Mouse (Mus musculus): ENCODE results near the gene Atg10.

Atg10 gene

DNA sequence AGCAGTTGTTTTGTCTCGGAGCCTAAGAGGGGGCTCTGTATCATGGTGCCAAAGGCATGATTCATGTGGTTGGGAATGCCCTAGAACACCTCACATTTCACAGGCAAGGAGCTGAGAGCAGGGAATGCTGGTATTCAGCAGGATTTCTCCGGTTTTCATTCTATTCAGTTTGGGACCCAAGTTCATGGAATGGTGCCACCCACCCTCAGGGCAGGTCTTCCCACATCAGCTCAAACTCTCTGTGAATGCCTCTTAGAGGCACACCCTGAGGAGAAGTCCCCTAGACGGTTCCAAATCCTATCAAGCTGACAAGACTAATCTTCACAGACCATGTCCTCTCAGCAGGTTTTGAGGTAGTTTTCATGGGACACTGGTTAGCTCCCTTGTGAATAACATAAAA lies 211.9 kb downstream of the Atg10 start:
- no peak for DNase-seq (ENCODE audit: low spot score)

DNA sequence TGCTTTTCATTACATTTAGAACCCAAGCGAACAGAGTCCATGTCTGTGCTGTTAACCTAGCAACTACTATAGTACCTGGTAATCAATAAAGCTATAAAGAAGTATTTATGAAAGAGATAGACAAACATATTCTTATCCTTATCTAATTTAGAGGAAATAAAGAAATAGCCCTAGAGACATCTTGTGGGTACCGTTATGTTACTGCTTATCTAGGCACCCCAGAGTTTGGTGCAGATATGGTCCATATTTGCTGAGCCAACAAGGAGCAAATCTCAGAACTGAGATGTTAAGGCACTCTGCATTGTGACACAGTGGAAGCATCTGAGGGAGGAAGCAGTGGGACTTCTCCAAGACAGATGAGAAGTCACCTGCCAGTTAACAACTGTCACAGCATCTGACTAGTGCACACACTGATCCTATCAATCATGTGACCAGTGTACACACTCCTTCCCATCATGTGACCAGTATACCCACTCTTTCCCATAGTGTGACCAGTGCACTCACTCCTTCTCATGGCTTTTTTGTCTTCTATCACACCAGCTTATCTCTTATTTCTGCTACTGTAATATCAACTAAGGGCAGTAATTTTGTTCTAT lies 228.6 kb downstream of the Atg10 start:
- no peak for DNase-seq (ENCODE audit: low spot score)

DNA sequence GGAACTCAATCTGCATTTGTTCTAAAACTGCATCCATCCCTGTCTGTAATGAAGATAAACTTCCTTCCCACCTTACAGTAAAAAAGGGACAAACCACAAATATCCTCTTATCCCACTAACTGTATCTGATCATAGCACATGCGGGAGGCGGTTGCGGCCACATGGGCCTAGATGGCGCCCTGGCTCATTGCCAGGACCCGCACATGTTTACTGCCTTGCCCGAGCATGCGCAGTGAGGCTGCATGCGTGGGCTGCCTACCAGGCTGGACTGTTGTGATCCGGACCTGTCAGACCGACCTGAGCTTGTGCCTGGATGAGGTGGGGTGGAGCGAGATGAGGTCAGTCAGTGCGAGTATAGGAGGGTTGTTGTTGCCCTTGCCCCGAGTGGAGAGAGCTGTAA lies 230.2 kb downstream of the Atg10 start:
- no peak for DNase-seq (ENCODE audit: low spot score)

DNA sequence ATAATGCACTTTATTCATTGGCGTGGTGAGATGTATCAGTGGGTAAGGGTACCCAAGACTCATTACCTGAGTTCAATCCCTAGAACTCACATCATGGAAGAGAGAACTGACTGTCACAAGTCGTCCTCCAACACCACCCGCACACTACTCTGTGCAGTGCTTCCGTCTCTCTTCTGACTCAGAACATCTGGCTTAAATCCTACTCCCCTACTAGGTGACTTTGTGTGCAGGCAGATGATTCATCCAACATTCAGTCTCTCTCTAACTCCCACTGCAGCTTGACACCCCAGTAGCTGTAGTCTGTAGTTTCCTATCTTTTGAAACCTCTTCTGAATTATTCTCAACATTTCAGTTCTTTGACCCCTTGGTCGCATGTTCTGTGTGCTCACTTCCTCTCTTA lies 230.8 kb downstream of the Atg10 start:
- no peak for DNase-seq (ENCODE audit: low spot score)

DNA sequence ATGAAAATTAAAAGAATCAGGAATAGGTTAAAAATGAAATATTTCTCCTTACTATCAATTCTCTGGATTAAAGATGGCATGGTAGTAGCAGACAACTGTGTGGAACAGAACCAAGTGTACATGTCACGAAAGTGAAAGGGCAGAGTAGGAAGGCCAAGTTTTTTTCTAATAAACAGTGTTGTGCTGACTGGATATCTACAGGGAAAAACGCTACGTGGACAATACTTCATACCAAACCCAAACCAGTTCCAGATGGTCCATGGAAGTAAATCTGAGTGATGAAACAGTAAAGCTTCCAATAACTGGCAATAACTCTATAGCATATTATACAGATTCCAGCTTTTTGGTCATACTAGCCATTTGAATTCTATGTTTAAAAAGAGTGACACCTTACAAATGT lies 235.5 kb downstream of the Atg10 start:
- no peak for DNase-seq (ENCODE audit: low spot score)

DNA sequence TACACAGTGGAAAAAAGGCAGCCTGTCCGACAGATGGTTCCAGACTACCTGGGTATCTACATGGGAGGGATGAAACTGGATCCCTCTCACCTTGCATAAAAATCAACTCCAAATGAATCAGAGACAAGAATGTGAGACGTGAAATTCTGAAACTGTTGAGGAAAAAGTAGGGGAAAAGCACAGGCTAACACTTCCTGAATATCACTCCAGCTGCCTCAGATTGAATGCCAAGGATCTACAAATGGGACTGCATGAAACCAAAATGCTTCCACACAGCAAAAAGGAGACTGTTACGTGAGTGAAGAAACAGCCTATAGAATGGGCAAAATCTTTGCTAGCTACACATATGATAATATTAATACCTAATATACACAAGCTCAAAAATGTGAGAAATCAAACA lies 238.4 kb downstream of the Atg10 start:
- DNase-seq (ENCODE audit: low spot score): no peak

DNA sequence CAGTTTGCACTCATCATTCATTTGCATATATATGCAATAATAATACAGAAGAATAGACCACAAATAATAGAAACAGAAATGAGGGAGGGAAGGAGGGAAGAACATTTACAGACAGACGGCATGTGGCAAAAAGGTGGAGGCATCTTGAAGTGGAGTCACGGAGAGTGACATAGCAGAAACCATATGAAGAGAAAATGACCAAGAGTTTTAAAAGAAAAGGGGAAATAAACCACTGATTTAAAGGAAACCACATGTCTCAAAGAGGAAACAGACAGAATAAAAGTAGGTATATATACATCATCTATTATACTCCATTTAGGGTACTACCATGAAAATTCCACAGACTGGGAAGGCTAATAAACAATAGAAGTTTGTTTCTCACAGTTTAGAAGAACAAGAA lies 239.7 kb downstream of the Atg10 start:
- no peak for DNase-seq (ENCODE audit: low spot score)

DNA sequence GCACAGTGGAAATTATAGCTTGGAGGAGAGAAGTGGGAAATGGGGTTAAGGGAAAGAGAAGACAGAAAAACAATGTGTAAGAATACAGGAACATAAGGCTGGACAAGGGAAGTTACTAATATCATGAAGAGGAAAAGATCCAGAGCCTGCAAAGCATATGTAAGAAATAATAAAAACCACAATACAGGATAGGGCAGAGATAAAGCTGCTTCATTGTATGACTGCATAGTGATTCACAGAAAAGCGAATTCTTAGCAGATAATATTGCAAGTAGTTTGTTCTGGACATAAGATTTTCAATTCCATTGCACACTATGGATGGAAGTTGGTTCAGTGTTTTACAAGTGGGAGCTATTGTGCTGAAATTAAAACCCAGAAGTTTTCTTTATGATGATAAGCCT lies 242.0 kb downstream of the Atg10 start:
- DNase-seq (ENCODE audit: low spot score): no peak

DNA sequence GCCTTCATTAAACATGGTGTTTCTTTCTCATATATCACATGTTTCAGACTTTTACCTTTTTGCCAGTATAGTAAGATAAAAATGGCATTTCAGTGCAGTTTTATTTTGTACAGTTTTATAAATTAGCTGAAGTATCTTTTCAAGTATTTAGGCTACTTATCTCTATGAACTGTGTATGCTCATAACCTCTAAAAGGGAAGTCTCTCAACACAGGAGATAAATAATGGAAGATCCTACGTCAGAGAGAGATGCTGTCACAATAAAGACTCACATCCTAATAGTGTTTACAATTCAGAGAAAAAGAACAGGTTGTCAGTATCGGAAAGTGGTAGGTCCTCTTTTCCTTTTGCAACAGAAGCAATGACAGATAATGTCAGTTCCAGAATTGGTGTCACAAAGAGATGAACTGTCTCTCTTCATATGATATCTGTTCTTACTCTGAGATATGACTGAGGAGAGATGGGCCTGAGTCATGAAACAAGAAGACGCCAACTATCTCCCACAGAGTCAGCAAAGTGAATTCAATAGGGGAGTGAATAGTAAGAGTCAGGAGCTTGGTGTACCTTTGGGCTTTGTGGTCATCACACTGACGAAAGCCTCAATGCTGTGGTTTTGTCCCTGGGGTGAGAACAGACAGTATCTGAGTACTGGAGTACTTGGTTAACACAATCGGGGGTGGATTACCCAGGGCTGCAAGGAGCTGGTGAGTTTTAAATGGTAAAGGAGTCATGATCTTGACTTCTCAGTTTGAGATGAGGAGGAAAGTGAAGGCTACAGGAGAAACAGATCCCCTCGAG lies 242.7 kb downstream of the Atg10 start:
- DNase-seq (ENCODE audit: low spot score): no peak

DNA sequence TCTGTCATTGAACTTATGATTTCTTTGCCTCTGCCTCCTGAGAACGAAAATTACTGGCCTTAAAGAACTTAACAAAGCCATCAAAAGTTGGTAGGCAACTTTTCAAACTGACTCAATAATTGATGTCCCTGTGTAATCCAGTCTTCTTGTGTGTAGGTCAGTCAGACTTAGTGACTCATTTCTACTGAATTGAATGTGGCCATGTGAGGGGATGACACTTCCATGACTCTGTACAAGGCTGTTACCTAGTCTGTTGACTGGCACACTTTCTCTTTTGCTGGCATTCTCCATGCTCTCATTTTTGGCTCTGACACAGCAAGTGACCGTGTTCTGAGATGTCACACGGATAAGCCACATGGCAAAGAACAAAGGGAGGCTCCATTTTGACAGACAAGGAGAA lies 246.7 kb downstream of the Atg10 start:
- no peak for DNase-seq (ENCODE audit: low spot score)

DNA sequence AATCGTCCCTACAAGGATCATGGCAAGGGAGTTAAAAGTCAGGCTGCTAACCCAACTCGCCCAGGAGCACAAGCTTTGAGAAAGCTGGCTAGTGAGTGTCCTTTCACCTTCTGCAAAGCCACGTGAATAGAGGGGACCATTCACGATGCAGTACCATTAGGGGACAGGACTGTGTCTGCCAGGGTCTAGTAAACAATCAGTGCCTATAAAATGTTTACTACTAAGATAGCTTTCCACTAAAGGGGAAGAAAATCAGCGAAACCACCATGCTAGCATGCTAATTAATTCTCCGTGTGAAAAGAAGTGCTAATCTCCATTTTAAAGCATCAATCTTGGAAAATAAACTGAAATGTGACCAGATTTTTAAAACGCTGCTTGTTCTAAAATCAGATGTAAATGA lies 250.4 kb downstream of the Atg10 start:
- no peak for DNase-seq (ENCODE audit: low spot score)

DNA sequence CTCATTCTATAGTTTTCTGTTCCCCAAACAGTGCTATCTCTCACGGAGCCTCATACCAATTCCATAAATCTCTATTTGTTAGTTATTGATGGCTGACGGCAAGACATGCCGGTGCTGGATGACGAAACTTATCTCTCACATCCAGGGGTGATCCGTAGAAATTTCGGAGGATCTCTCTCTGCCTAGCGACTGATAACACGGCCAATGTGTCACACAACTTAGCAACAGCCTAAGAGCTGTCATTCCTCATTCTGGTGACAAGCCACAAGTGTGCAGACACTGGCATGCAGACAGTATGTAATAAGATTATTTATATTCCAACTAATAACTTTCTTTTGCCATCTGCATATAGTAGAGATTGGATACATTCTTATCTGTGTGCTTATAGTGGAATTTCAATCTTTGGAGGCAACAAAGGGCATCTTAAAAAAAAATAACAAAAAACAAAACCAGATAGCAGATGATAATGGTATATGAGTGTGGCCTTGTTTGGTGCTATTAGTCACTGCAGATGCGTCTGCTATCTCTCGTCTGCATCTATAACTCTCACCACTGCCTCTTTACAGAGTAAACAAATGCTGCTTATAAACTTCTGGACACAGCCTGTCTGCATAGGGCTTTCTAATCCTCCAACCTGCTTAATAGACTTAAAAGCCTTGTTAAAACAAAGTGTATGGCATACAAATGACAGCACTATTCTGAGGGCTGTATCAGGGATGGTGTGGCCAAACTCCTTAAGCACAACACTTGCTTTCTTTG lies 253.3 kb downstream of the Atg10 start:
- no peak for DNase-seq (ENCODE audit: low spot score)

DNA sequence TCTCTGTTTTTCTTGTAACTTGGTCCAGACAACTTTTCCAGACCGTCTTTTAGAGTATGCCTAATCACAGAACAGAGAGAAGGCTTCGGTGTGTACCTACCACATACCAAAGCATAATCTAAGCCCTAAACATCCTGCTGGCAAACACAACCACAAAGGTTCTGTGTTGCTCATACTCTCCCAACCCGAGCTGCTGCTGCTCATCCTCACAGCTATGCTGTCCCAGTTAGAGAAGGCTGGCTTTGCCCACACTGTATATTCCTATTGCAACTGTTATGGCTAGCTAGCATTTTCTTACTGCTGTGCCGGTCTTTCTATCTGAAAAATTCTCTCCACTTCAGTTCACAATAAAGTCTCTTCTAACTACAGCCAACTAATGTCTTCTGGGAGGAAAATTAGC lies 254.8 kb downstream of the Atg10 start:
- no peak for DNase-seq (ENCODE audit: low spot score)

DNA sequence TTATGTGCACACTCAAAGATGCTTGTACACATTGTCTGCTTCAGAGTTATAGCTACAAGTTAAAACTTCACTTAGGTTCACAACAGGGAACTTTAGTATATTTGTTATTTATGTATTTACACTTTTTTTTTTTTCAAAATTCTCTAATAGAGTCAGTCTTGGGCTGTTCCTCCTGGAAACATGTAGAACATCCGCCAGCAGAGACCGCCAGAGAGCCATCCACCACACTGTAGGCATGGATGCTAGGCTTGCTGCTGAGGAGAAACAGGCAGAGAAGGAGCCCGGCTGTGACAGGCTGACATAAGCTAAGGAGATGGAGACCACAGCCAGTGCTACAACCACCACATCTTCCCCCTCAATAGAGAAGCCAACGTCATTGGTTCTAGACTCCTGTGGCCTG lies 256.3 kb downstream of the Atg10 start:
- peak; percentile 20 for DNase-seq (ENCODE audit: low spot score)

DNA sequence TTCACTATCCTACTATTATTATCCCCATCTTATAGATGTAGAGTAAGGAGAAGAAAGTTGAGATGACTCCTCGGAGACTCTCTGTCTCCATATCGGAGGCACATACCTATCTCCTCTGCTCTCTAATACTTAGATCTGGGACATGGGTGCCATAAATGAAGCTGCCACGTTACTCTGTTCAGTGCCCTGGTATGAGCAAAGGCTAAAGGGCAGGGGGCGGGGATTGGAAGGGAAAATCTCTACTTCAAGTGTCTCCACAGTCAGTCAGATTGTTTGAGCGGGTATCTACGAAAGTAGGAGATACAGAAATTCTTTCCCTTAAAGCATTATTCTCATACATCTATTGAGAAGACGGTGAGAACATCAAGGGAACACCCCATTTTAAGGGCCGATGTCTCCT lies 257.8 kb downstream of the Atg10 start:
- no peak for DNase-seq (ENCODE audit: low spot score)

DNA sequence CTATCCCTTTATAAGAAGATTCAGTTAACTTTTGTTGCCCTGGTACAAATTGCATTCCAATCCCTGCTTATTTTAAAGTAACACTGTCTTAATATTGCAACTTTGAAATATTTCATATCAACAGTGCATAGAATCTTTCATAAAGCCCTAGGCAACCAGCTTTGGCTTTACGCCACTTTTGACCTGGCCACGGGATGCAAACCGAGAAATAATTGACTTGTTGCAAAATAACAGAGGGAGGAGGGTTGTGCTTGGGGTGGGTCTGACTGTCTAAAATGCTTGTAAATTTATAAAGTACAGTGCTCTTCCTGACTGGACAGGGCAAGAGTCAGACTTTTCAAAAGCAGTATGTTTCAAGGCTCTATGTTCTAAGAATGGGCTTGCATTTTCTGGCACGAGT lies 259.3 kb downstream of the Atg10 start:
- DNase-seq (ENCODE audit: low spot score): no peak

DNA sequence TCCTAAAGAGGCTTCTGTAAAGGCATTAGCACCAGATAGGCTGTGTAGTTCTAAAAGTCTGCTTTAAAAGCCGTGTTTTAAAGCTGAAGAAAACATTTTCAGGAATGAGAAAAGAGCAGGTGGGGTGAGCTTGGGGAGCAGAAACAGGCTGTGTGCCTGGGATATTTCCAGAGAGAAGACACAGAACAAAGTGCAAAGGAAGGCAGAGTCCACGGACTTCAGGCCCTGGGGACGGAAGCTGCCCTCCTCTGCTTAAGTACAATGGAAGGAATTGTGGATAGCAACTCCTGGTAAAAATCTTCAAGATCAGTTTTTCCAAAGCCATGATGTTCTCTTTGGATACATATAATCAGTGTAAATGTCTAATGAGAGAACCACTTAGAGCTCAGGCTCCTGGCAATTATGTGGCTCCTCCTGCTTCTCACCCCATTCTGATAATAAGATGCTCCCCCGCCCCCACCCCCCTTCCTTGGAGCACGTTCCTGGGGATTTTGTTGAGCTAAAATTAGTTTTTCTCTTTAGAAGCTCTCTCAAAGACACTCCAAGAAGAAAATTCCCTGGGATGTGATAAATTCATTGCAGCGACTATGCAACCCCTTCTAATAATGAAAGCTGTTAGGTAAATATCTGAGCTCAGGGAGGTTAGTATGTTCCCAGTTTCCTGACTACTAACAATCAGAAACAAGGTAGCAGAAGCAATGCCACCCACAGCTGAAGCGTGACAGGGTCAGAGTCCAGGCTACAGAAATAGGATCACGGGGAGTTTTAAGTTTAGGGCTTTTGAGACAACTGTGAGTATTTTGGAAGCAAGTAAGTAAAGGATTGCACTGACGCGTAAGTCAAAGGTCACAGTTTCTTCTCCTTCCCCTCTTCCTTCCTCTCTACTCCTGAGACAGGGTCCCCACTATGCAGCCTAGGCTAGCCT lies 260.7 kb downstream of the Atg10 start:
- DNase-seq (ENCODE audit: low spot score): no peak

DNA sequence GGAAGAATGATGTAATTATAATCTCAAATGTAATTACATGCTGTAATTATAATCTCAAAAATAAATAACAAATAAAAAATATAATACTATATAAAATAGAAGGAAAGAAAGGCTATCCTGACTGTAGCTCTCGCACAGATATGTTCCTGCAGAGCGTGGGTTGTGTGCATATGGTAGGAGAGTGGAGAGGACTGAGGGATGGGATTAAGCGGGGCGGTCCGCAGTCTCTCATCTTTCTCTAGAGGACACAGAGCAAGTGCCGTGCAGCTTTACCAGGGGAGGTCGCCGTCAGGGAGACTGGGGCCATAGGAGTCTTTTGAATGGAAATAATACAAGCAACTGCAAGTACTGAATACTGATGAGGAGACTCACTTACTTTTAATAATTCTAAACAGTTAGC lies 263.2 kb downstream of the Atg10 start:
- no peak for DNase-seq (ENCODE audit: low spot score)

DNA sequence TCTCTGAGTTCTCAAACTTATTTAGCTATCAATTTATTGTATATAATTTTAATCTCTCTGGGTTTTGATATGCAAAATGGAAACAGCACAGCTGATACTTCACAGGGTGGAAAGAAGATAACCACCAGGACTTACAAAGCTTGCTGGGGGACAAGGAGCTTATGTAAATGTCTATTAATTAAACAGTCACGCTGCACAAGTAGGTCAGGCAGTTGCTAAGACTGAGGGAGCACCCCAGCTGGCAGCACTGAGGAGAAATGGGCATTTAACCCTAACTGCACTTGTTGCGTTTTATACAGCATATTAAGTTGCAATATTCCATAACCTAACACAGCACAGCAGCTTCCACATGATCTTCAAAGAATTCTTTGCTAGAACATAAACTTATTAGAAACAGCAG lies 264.9 kb downstream of the Atg10 start:
- DNase-seq (ENCODE audit: low spot score): no peak

DNA sequence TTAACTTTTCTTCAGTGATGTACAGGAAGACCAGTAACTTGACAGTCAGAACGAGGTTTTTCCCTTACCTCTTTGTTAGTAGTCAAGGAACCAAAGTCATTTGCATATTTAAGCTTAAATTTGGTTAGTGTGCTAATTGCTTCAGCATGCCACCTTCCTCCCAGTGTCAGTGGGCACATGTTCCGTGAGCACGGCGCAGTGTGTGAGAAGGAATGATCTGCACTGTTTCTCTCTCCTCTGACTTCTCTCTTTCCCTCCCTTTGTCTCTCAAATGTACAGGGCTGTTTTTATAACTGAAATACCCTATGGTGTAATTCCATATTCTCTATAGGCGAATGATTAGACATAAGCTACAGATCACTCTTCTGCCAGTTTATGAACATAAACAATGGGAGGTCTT lies 284.2 kb downstream of the Atg10 start:
- no peak for DNase-seq (ENCODE audit: low spot score)

DNA sequence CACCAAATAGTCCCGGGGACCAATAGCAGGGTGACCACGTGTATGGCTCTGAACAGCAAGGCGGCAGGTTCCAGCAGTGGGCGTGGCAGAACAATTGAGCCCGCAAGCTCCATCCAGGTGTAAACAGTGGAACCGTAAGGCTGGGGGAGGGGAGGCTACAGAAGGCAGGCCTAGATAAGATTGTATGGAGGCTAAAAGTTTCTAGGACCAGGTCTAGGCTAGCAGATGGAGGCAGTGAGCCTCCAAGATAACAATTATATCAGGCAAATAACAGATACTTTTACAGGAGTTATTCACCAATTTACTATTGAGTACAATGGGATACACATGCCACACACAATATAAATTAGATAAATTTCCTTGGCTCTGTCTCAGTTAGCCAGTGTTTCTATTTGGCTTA lies 284.6 kb downstream of the Atg10 start:
- DNase-seq (ENCODE audit: low spot score): no peak

DNA sequence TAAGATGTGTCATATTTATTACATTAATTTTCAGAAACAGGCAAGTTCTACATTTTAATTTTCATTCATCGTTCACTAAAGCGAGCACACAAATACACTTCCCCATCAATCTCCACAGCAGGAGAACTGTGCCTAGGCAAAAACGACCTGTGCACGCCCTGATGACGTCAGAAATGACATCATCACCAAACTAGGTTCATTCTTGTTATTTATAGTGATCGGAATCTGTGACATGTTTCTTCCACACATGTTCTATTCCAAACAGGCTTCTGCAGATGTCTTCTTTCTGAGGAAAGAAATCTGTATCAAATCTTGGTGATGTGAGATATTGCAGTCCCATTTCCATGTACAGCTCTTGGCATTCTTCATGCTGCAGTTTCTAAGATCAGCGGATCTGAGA lies 287.9 kb downstream of the Atg10 start:
- no peak for DNase-seq (ENCODE audit: low spot score)

All from ovary, adult 18-20 months (tissue).